Mouse (Mus musculus) forebrain, embryonic 14.5 days (tissue): ENCODE measurements around the gene Vmn2r53. TPM values are rescaled to one million over a fixed set of nuclear protein-coding genes. Genes with fewer than 3 reads are reported as not detected.
"Not testable (repeated sequence)": the region's sequence is repeated elsewhere in the genome, so short reads cannot be mapped to it uniquely, and the experiment has no call there.

Experiments used
- ATAC-seq: fragments of 200-750 bp; cut with Nextera tagmentation; 2 replicates; pipeline ENCODE4 v1.8.0; 2017; ENCODE audit warnings: mild to moderate bottlenecking, moderate library complexity
- DNase-seq: peaks from one replicate; pipeline ENCODE4 v3.0.0-alpha.2; 2015; ENCODE audit warnings: low spot score
- H3K27ac ChIP-seq: fragments of 300-500 bp; sonication (generic); 2 replicates; pipeline ENCODE4 v1.5.1; 2014; ENCODE audit warnings: low read depth, mild to moderate bottlenecking, control low read depth, low read length, moderate library complexity
- H3K27me3 ChIP-seq: fragments of 300-500 bp; sonication (generic); replicated peaks from 2 replicates; pipeline ENCODE4 v1.6.1; 2014; ENCODE audit warnings: low read length, control low read depth, mixed read lengths; ENCODE audit not compliant: control insufficient read depth, insufficient read depth
- H3K36me3 ChIP-seq: fragments of 300-500 bp; sonication (generic); 2 replicates; pipeline ENCODE4 v1.6.1; 2014; ENCODE audit warnings: low read length, control low read depth; ENCODE audit not compliant: control insufficient read depth, insufficient read depth
- H3K4me1 ChIP-seq: fragments of 300-500 bp; sonication (generic); 2 replicates; pipeline ENCODE4 v1.6.1; 2014; ENCODE audit warnings: antibody characterized with exemption, low read length, control low read depth; ENCODE audit not compliant: control insufficient read depth, insufficient read depth
- H3K4me2 ChIP-seq: fragments of 300-500 bp; sonication (generic); 2 replicates; pipeline ENCODE4 v1.6.1; 2014; ENCODE audit warnings: mild to moderate bottlenecking, control low read depth, low read length
- H3K4me3 ChIP-seq: fragments of 300-500 bp; sonication (generic); 2 replicates; pipeline ENCODE4 v1.5.1; 2014; ENCODE audit warnings: low read depth, low read length, control low read depth
- H3K9ac ChIP-seq: fragments of 300-500 bp; sonication (generic); 2 replicates; pipeline ENCODE4 v1.6.1; 2014; ENCODE audit warnings: mild to moderate bottlenecking, low read length, control low read depth, moderate library complexity
- H3K9me3 ChIP-seq: fragments of 300-500 bp; sonication (generic); replicated peaks from 2 replicates; pipeline ENCODE4 v1.6.1; 2016; ENCODE audit warnings: low read length, control low read depth, mixed read lengths; ENCODE audit not compliant: control insufficient read depth
- WGBS: fragments of 180-500 bp; shearing (Covaris S2); extraction: QIAGEN DNeasy Blood & Tissue Kit; methylation state at CpG from one replicate; pipeline ENCODE4 v1.1.7; 2014; 5-methylcytosine and 5-hydroxymethylcytosine counted together
- polyA plus RNA-seq: library from polyadenylated mRNA; unstranded; fragments of >200 nt; fragmentation: Nextera tagmentation; extraction: Ambion mirVana; gene quantifications from 2 replicates; pipeline ENCODE4 v1.2.1, GENCODE M21; 2014

Vmn2r53 gene
- polyA plus RNA-seq: not detected in 2 replicates

GRCm38 (mm10) chr7:12608688-12609087, at the start of gene Vmn2r53:
Gene Vmn2r53 (minus strand): TSS chr7:12608788.
- ATAC-seq: no peak
- H3K9me3 ChIP-seq: peaks cover 5% of the 10 kb centered on the region; the same call in 1 of the 2 replicates
- H3K36me3 ChIP-seq: no peaks in the 10 kb centered on the region

DNA sequence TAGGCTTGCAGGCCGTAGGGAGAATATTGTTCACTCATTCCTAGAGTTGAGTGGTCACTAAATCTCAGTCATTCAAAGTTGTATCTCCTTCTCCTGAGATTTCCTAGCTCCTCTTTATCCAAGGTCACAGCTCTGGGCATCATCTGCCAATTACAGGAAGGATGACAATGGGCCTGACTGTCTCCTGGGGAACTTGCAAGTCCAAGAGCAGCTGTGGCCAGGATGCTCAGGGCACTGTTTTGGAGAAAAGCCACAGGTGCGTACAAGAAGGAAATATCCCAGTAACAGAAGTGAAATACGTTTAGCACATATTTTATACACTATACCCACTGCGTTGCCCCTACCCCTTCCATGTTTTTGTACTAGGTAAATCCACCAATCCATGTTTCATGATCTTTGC, 31.6 kb upstream of the Vmn2r53 start, which contains the start of gene Vmn2r54:
Gene Vmn2r54 (minus strand): TSS at position 101 of the 400 bp plus-strand sequence.
- not testable (repeated sequence) for H3K4me2 ChIP-seq, H3K4me1 ChIP-seq, H3K27me3 ChIP-seq, ATAC-seq, H3K27ac ChIP-seq, H3K9ac ChIP-seq, DNase-seq, H3K36me3 ChIP-seq, H3K4me3 ChIP-seq, H3K9me3 ChIP-seq
- WGBS: 80% methylated on average over 3 of the region's 4 CpGs

More at GRCm38 (mm10) chr7:12608688-12609087, at the start of gene Vmn2r53:
- Histone ChIP-seq H3K9ac (no peak within 1 kb of the TSS), H3K27ac (no peak within 1 kb of the TSS), H3K4me3 (no peak within 1 kb of the TSS), H3K27me3 (no peaks in the 10 kb centered on the region), H3K4me1 (no peaks in the 10 kb centered on the region), H3K4me2 (no peak within 1 kb of the TSS)
- DNase-seq: no peak

Other genes with a start within 250 kb of the Vmn2r53 start
- not detected in 2 replicates for gene Vmn1r84, start 239.5 kb downstream of the Vmn2r53 start, polyA plus RNA-seq
- 8.4 and 11.7 TPM in 2 replicates for gene Zfp551, start 186.0 kb downstream of the Vmn2r53 start, polyA plus RNA-seq
- gene Zfp606, start 130.5 kb downstream of the Vmn2r53 start, polyA plus RNA-seq: 52.7 and 63.7 TPM in 2 replicates
- not detected in 2 replicates for gene 2900092C05Rik, start 96.3 kb downstream of the Vmn2r53 start, polyA plus RNA-seq
- gene Vmn2r54, start 31.5 kb upstream of the Vmn2r53 start, polyA plus RNA-seq: not detected in 2 replicates
- gene Vmn2r55, start 76.2 kb upstream of the Vmn2r53 start, polyA plus RNA-seq: not detected in 2 replicates
- gene Vmn2r56, start 126.2 kb upstream of the Vmn2r53 start, polyA plus RNA-seq: not detected in 2 replicates
- 15.7 and 20.6 TPM in 2 replicates for gene Zscan18, start 194.8 kb upstream of the Vmn2r53 start, polyA plus RNA-seq
- gene Zfp329, start 210.1 kb upstream of the Vmn2r53 start, polyA plus RNA-seq: 16.1 and 23.6 TPM in 2 replicates
- 29.7 and 38.8 TPM in 2 replicates for gene Zfp110, start 226.0 kb upstream of the Vmn2r53 start, polyA plus RNA-seq